37 mouse cellular contexts compared by ENCODE assay signal in genomic region chr5:65963291-65963690, GRCm38 (mm10). TPM values are rescaled to one million over a fixed set of nuclear protein-coding genes. Genes with fewer than 3 reads are reported as not detected.
"Had no signal": no experiment of that assay in that cellular context is flagged by ENCODE, and none has a peak within 500 bp of the region (broad histone marks: within the 10 kb centered on the region; RNA-seq: fewer than 3 reads in every experiment).

No protein-coding gene starts in this region.

- DNase-seq: gastrocnemius, postnatal 14 days; heart, postnatal 10 days; heart, postnatal 4 days; kidney, adult 18-20 months; kidney, adult 8-10 months; kidney, postnatal 10 days; kidney, postnatal 25 days; kidney, postnatal 4 days; left cerebral cortex, postnatal 4 days had no signal

- H3K36me3 ChIP-seq: heart, embryonic 10.5 days; heart, embryonic 12.5 days; hindbrain, embryonic 10.5 days; hindbrain, embryonic 12.5 days; intestine, embryonic 15.5 days; limb, embryonic 13.5 days; limb, embryonic 15.5 days; liver, embryonic 12.5 days had no signal

- H3K27ac ChIP-seq: heart, embryonic 10.5 days; hindbrain, embryonic 10.5 days; hindbrain, embryonic 12.5 days; hindbrain, embryonic 14.5 days; intestine, embryonic 15.5 days; layer of hippocampus, adult 2 months; limb, embryonic 13.5 days; limb, embryonic 15.5 days; liver, embryonic 12.5 days; liver, embryonic 14.5 days had no signal

- ATAC-seq: hindbrain, embryonic 16.5 days; inflammation-experienced regulatory T-cells, adult 6 months; intestine, embryonic 15.5 days; intestine, postnatal 0 days; liver, embryonic 12.5 days had no signal

- H3K27me3 ChIP-seq: hindbrain, embryonic 12.5 days; intestine, embryonic 15.5 days; limb, embryonic 13.5 days; limb, embryonic 15.5 days had no signal

- H3K4me1 ChIP-seq: heart, embryonic 10.5 days; heart, embryonic 12.5 days; hindbrain, embryonic 12.5 days; intestine, embryonic 15.5 days; limb, embryonic 13.5 days had no signal

- H3K9ac ChIP-seq: heart, embryonic 12.5 days; hindbrain, embryonic 12.5 days; hindbrain, embryonic 14.5 days; intestine, embryonic 15.5 days; limb, embryonic 13.5 days; limb, embryonic 15.5 days; liver, embryonic 12.5 days; liver, embryonic 14.5 days had no signal

- H3K4me3 ChIP-seq: heart, embryonic 10.5 days; heart, embryonic 12.5 days; hindbrain, embryonic 10.5 days; hindbrain, embryonic 12.5 days; intestine, embryonic 15.5 days; layer of hippocampus, adult 2 months; limb, embryonic 13.5 days; limb, embryonic 15.5 days; liver, embryonic 12.5 days had no signal

RNA-seq across cellular contexts. Expression of gene Chrna9, which starts 28.6 kb away (rescaled TPM):
- total RNA-seq: granulocyte monocyte progenitor cell, adult 5-6 weeks; layer of hippocampus, adult 2 months; layer of hippocampus, postnatal 10 days; layer of hippocampus, postnatal 25 days; left cerebral cortex, adult 18-20 months; left cerebral cortex, adult 8-10 months; left cerebral cortex, postnatal 10 days; left cerebral cortex, postnatal 25 days; left cerebral cortex, postnatal 4 days; liver, adult 2 months had no signal
- polyA plus RNA-seq: frontal cortex, adult 2 months; heart, embryonic 14.5 days; hindbrain, embryonic 14.5 days; hindbrain, embryonic 16.5 days; intestine, embryonic 15.5 days; intestine, postnatal 0 days; liver, adult 2 months; liver, embryonic 12.5 days; liver, embryonic 14.5 days had no signal

RNA-seq across cellular contexts. Expression of gene 9130230L23Rik, which starts 40.8 kb away (rescaled TPM):
- total RNA-seq: gastrocnemius, adult 18-20 months; granulocyte monocyte progenitor cell, adult 5-6 weeks; heart, adult 8-10 months; heart, postnatal 10 days; heart, postnatal 25 days; heart, postnatal 4 days; layer of hippocampus, adult 2 months; layer of hippocampus, postnatal 10 days; layer of hippocampus, postnatal 25 days; left cerebral cortex, adult 18-20 months; left cerebral cortex, adult 8-10 months; left cerebral cortex, postnatal 10 days; left cerebral cortex, postnatal 25 days; left cerebral cortex, postnatal 4 days had no signal
- polyA plus RNA-seq: frontal cortex, adult 2 months; hindbrain, embryonic 12.5 days; hindbrain, embryonic 14.5 days; limb, embryonic 11.5 days; limb, embryonic 13.5 days; liver, adult 2 months had no signal
